Mouse (Mus musculus): ENCODE results near the gene Spryd7. TPM values are rescaled to one million over a fixed set of nuclear protein-coding genes. Genes with fewer than 3 reads are reported as not detected.

Spryd7 gene
- total RNA-seq, 2 experiments from 2014 or later, result 40.1 to 41.8 TPM

DNA sequence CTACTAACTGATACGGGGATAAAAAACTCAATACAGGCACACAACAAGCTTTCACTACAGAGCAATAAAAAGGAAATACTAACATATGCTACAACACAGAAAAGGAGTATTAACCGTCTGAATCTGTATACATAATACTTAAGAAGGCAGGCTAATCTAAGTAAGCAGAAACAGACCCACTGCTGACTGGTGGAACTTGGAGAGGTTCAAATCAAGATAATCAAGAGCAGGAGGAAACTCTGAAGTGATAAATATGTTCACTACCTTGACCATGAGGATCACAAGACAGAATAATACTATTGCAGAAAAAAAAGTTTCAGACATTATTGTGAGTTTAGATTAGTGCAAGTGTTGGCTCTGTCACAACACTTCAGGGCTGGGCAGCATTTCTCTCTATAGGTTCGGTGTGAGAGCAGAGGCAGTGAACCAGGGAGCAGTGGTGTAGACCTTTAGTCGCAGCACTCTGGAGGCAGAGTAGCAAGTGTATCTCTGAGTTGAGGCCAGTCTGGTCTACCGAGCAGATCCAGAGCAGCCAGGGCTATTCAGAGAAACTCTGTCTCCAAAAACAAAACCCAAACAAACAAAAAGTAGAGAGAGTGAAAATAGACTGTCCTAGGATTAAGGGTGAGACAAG is 19.9 kb downstream of the Spryd7 start:
- DNase-seq (ENCODE audit: low spot score in 2 of 2), result no peak

- no peak for DNase-seq (ENCODE audit: low spot score in 2 of 2)
Observed at GRCm38 (mm10) chr14:61535811-61536210, 20.9 kb downstream of the Spryd7 start.

DNA sequence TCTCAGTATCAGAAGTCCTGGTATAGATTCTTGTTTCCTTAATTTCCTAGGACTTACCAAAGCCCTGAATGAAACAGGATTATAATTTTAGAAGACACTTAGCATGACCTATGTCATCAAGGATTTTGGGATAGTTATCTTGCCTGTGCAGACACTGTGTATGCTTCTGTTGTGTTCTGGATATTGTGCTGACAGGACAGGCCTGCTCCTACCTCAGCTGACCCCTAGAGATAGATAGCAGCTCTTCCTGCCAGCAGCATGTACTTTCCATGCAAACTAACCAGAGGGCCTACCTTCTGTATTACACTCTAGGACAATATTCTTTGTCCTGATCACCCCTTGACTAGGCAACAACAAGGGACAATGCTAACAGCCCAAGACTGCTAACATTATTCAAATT is 25.7 kb downstream of the Spryd7 start:
- DNase-seq (ENCODE audit: low spot score in 2 of 2), result no peak

GRCm38 (mm10) chr14:61530396-61530795 is 26.3 kb downstream of the Spryd7 start:
- no peak for DNase-seq (ENCODE audit: low spot score in 2 of 2)

GRCm38 (mm10) chr14:61529533-61529932 is 27.2 kb downstream of the Spryd7 start:
- no peak for DNase-seq (ENCODE audit: low spot score in 2 of 2)

GRCm38 (mm10) chr14:61526006-61526405 is 30.7 kb downstream of the Spryd7 start:
- no peak for DNase-seq (ENCODE audit: low spot score in 2 of 2)

GRCm38 (mm10) chr14:61523821-61524220 is 32.9 kb downstream of the Spryd7 start:
- no peak for DNase-seq (ENCODE audit: low spot score in 2 of 2)

GRCm38 (mm10) chr14:61518659-61519480 is 37.8 kb downstream of the Spryd7 start:
- no peak for DNase-seq (ENCODE audit: low spot score in 2 of 2)

DNA sequence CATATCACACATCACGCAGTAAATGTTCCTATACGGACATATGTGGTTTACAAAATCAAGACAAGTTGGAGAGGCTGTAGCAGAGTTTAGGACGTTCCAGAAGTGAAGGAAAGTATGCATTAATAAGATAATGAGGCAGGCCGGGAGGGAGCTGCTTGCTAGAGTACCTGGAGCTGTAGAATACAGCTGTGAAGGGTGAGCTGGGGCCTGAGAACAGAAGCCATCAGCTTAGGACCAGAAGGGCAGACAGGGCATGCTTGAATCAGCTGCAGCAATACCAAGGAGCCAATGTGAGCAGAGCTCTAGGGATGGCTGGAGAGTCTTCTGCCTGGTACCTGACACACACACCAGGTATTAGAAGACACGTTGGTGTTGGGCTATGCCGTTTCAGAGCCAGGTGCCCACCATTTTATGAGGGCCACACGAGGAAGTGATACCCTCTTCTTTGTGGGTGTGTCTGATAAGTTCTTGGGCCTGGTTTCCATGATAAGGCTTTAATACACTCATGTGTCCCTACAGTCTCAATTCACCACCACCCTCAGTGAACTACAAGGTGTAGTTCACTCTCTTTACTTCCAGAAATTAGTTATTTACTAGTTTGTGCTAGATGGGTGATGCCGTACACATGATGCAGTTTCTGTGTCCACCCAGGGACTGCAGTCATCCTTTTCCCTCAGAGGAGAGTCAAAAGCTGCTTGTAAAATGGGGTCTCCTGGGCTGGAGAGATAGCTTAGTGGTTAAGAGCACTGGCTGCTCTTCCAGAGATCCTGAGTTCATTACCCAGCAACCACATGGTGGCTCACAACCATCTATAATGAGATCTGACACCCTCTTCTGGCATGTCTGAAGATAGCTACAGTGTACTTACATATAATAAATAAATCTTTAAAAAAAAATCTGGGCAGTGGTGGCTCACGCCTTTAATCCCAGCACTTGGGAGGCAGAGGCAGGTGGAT is 39.9 kb downstream of the Spryd7 start:
- no peak for DNase-seq (ENCODE audit: low spot score in 2 of 2)

DNA sequence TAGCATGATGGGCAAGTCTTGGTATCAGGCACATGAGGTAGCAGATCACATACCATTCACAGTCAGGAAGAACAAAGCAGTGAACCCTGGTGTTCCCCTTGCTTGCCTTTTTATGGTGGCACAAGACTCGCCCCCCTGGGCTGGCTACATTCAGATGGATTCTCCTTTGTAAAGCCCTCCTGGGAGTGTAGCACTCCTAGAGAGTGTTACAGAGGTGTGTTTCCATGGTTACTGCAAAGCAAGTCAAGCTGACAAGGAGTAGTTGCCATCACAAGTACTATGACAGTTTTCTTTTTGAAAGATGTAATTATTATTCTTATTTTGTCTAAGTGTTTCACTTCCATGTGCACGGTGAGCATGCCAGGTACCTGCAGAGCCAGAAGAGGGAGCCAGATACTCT is 45.2 kb downstream of the Spryd7 start:
- no peak for DNase-seq (ENCODE audit: low spot score in 2 of 2)

GRCm38 (mm10) chr14:61497716-61498490 is 58.8 kb downstream of the Spryd7 start:
- peak; percentile 66 to 76 for DNase-seq (ENCODE audit: low spot score in 2 of 2)

GRCm38 (mm10) chr14:61493511-61494135 is 63.1 kb downstream of the Spryd7 start:
- DNase-seq (ENCODE audit: low spot score in 2 of 2), result peak in 1 of 2 experiments; percentile 10

Other genes starting within 250 kb of the Spryd7 start
- under 1 TPM; 0.51 to 0.73 TPM for gene Arl11, start 247.1 kb downstream of the Spryd7 start, total RNA-seq (2021)
- 1 to 10 TPM; 6.3 to 7.0 TPM for gene Ebpl, start 196.4 kb downstream of the Spryd7 start, total RNA-seq (2021)
- gene Kpna3, start 117.0 kb downstream of the Spryd7 start, total RNA-seq (2021), result 10 to 100 TPM; 70.5 to 74.2 TPM
- gene Trim13, start 41.4 kb upstream of the Spryd7 start, total RNA-seq (2021), result 10 to 100 TPM; 14.5 to 18.6 TPM
- gene Kcnrg, start 50.6 kb upstream of the Spryd7 start, total RNA-seq (2021), result 1 to 10 TPM; 1.4 to 1.5 TPM

Data from layer of hippocampus, postnatal 10 days (tissue).